Mouse (Mus musculus): Measurements from ENCODE around the gene Lats1. TPM values are rescaled to one million over a fixed set of nuclear protein-coding genes. Genes with fewer than 3 reads are reported as not detected.

Lats1 gene
- polyA plus RNA-seq (2014; fragmentation: Nextera tagmentation; extraction: Ambion mirVana) = 15.8 and 16.5 TPM in 2 replicates

DNA sequence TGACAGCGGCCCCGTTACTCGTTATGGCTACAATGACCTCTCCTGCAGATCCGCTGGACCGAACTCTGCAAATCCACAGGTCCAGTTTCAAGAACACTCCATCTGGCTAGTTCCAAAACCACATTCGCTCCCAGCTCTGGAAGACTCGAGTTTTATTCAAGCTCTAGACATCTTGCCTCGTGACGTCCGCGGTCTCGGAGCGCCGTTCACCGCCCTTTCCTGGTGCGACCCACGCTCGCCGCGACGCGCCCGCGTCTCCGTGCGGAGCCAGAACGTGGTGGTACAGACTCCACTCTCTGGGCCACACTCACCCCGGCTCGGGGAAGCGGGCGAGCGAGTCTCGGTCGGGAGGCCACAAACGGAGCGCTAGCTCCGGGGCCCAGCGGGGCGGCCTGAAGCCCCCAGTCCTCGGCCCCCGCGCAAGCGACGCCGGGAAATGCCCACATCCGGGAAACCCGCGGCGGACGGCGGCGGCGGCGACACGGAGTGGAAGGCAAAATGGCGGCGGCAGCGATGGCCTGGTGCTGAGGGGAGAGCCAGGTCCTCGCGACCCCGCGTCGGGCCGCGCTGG lies at the start of gene Lats1, which contains the start of gene Pcmt1:
Gene Lats1 (plus strand): TSS at position 484 of the 571 bp plus-strand sequence.
Gene Pcmt1 (minus strand): TSS at position 406 of the 571 bp plus-strand sequence.
- H3K27ac ChIP-seq (ENCODE audit: low read depth) = peak within 1 kb of the TSS; percentile 98
- under 1% methylated on average over 61 of the region's 65 CpGs for WGBS
- H3K4me3 ChIP-seq (ENCODE audit: low read depth, low read length) = peak within 1 kb of the TSS; percentile 85
- no peaks in the 10 kb centered on the region for H3K9me3 ChIP-seq (ENCODE audit: control insufficient read depth, low read length)
- peaks cover 25% of the 10 kb centered on the region for H3K4me1 ChIP-seq (replicated peaks; ENCODE audit: control insufficient read depth, insufficient read depth, low read length)
- peak; percentile 95 for DNase-seq (ENCODE audit: low spot score)
- H3K36me3 ChIP-seq (ENCODE audit: control insufficient read depth, insufficient read depth, low read length) = peaks cover 35% of the 10 kb centered on the region
- H3K9ac ChIP-seq (ENCODE audit: low read length) = peak within 1 kb of the TSS; percentile 99
- H3K27me3 ChIP-seq (replicated peaks; ENCODE audit: control insufficient read depth, insufficient read depth, low read length) = no peaks in the 10 kb centered on the region
- peak; percentile 85 for ATAC-seq (replicated peaks; ENCODE audit: low FRiP score, low TSS enrichment, low read depth)
- peak within 1 kb of the TSS; percentile 64 for H3K4me2 ChIP-seq (ENCODE audit: low read length)

DNA sequence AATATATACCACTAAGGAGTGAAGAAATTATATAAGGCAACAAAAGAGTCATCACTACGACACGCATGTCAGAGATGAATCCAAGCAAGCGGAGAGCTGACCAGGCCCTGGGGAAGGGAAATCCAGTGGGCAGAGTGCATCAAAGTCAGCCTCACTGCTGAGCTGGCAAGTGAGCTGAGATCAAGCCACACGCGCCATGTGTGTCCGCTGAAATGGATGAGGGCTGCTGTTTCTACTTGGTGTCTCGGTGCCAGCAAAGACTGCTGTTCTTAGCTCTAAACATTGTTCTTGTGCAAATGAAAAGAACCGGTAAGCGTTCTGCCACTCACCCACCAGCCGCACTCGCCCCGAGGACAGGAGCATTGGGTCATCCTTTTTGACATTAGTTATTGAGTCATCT lies 40.6 kb upstream of the Lats1 start:
- H3K36me3 ChIP-seq (ENCODE audit: control insufficient read depth, insufficient read depth, low read length) = peaks cover 66% of the 10 kb centered on the region
- H3K27me3 ChIP-seq (replicated peaks; ENCODE audit: control insufficient read depth, insufficient read depth, low read length) = no peaks in the 10 kb centered on the region
- DNase-seq (ENCODE audit: low spot score) (no peak), ATAC-seq (replicated peaks; ENCODE audit: low FRiP score, low TSS enrichment, low read depth) (no peak)
- H3K9me3 ChIP-seq (ENCODE audit: control insufficient read depth, low read length) = no peaks in the 10 kb centered on the region
- H3K27ac ChIP-seq (ENCODE audit: low read depth) = no peak overlapping the region
- no peak overlapping the region for H3K4me2 ChIP-seq (ENCODE audit: low read length)
- no peaks in the 10 kb centered on the region for H3K4me1 ChIP-seq (replicated peaks; ENCODE audit: control insufficient read depth, insufficient read depth, low read length)
- 97% methylated on average over 12 of the region's 12 CpGs for WGBS
- no peak overlapping the region for H3K9ac ChIP-seq (ENCODE audit: low read length)
- no peak overlapping the region for H3K4me3 ChIP-seq (ENCODE audit: low read depth, low read length)

DNA sequence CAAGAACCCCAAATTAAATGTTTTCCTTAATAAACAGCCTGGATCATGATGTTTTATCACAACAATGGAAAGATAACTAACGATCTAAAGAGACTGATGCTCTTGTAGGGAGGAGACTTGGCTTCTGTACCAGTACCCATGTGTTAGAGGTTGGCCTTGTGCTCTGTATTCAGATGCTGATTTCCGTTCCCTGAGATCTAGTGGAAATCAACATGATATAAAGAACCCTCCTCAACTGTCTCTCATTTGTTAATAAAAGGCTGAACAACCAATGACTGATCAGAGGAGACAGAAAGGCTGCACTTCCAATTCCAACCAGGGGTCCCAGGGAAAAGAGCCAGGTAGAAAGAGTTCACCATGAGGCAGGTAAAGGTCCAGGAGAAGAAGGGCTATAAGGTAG lies 35.1 kb upstream of the Lats1 start:
- H3K36me3 ChIP-seq (ENCODE audit: control insufficient read depth, insufficient read depth, low read length) = peaks cover 56% of the 10 kb centered on the region
- no peak for ATAC-seq (replicated peaks; ENCODE audit: low FRiP score, low TSS enrichment, low read depth)

DNA sequence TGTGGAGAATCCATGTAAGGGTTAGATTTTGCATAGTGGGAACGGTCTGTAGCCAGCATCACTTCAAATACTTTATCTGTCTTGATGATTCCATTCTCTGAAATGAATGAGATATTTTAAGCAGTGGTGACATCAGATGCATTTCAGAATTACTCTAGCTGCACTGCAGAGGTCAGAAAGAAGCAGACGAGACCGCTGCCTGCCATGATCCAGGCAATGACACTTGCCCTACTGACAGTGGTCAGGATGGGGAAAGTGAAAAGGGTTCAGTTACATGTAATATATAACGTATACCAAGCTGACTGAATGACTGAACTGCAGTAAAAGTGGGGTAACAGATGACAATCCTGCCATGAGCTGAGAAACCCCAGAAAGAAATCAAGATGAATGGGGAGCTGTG lies 32.0 kb upstream of the Lats1 start:
- WGBS = 88% methylated on average over 4 of the region's 4 CpGs
- Histone ChIP-seq H3K9me3 (ENCODE audit: control insufficient read depth, low read length) (no peaks in the 10 kb centered on the region), H3K9ac (ENCODE audit: low read length) (no peak overlapping the region), H3K36me3 (ENCODE audit: control insufficient read depth, insufficient read depth, low read length) (peaks cover 34% of the 10 kb centered on the region), H3K4me2 (ENCODE audit: low read length) (no peak overlapping the region), H3K4me1 (replicated peaks; ENCODE audit: control insufficient read depth, insufficient read depth, low read length) (no peaks in the 10 kb centered on the region), H3K4me3 (ENCODE audit: low read depth, low read length) (no peak overlapping the region), H3K27ac (ENCODE audit: low read depth) (no peak overlapping the region), H3K27me3 (replicated peaks; ENCODE audit: control insufficient read depth, insufficient read depth, low read length) (no peaks in the 10 kb centered on the region)
- no peak for ATAC-seq (replicated peaks; ENCODE audit: low FRiP score, low TSS enrichment, low read depth)
- DNase-seq (ENCODE audit: low spot score) = no peak

More for the DNA sequence above, 35.1 kb upstream of the Lats1 start:
- H3K4me3 ChIP-seq (ENCODE audit: low read depth, low read length) = no peak overlapping the region
- no peak overlapping the region for H3K4me2 ChIP-seq (ENCODE audit: low read length)
- WGBS = 90% methylated on average over 2 of the region's 2 CpGs
- H3K27ac ChIP-seq (ENCODE audit: low read depth) = no peak overlapping the region
- H3K9ac ChIP-seq (ENCODE audit: low read length) = no peak overlapping the region
- no peak for DNase-seq (ENCODE audit: low spot score)
- H3K9me3 ChIP-seq (ENCODE audit: control insufficient read depth, low read length) = no peaks in the 10 kb centered on the region
- H3K4me1 ChIP-seq (replicated peaks; ENCODE audit: control insufficient read depth, insufficient read depth, low read length) = no peaks in the 10 kb centered on the region
- no peaks in the 10 kb centered on the region for H3K27me3 ChIP-seq (replicated peaks; ENCODE audit: control insufficient read depth, insufficient read depth, low read length)

DNA sequence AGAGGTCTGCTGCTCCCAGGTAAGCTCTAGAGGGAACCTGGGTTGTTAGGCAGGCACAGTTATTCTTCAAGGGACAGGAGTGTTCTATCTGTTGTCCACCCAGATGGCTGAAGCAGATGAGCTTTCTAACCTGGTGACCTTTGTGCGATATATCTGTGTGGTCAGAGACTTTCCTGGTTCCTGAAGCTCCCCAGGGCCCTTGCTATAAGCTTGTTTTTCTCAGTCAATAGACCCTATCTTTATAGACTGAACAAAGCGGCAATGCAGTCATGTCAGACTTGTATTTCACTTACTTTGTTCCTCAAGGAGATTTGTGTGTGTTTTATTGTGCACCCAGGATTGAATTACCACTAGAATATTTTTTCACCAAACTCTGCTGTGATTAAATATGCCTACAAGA lies 30.0 kb upstream of the Lats1 start:
- no peak overlapping the region for H3K27ac ChIP-seq (ENCODE audit: low read depth)
- H3K4me1 ChIP-seq (replicated peaks; ENCODE audit: control insufficient read depth, insufficient read depth, low read length) = no peaks in the 10 kb centered on the region
- DNase-seq (ENCODE audit: low spot score) (no peak), ATAC-seq (replicated peaks; ENCODE audit: low FRiP score, low TSS enrichment, low read depth) (no peak)
- no peak overlapping the region for H3K4me2 ChIP-seq (ENCODE audit: low read length)
- no peaks in the 10 kb centered on the region for H3K9me3 ChIP-seq (ENCODE audit: control insufficient read depth, low read length)
- peaks cover 25% of the 10 kb centered on the region for H3K36me3 ChIP-seq (ENCODE audit: control insufficient read depth, insufficient read depth, low read length)
- H3K4me3 ChIP-seq (ENCODE audit: low read depth, low read length) = no peak overlapping the region
- no peak overlapping the region for H3K9ac ChIP-seq (ENCODE audit: low read length)
- 92% methylated on average over 2 of the region's 2 CpGs for WGBS
- H3K27me3 ChIP-seq (replicated peaks; ENCODE audit: control insufficient read depth, insufficient read depth, low read length) = no peaks in the 10 kb centered on the region

DNA sequence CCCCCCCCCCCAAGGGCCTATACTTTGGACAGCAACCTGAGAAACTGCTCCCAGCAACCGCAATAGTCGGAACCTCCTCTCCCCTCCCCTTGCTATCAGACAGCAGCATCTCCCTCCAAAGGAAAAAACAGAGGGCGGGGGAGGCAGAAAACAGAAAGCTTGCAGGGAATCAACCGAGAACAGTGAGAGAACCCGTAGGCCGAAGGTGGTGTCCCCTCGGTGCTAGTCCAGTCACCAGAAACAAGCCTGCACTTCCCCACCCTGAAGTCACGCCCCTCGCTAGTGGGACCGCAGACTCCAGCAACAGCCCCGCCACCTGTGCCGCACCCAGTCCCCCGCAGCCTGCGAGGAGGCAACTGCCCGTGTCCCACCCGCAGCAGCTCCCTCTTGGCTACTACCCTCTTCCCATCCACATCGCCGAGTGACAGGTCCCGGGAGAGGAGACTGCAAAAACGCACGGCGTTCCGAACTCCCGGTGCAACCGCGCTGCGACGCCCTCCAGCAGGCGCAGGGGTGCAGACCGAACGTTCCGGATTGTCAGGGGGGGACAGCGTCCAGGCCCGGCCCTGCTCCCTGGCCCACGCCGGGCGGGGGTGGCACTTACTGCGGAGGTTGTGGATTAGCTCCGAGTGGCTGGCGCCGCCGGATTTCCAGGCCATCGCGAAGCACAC lies 18.4 kb upstream of the Lats1 start:
- H3K27ac ChIP-seq (ENCODE audit: low read depth) = peak overlapping the region; percentile 81
- peak overlapping the region; percentile 92 for H3K4me3 ChIP-seq (ENCODE audit: low read depth, low read length)
- H3K9me3 ChIP-seq (ENCODE audit: control insufficient read depth, low read length) = no peaks in the 10 kb centered on the region
- H3K4me1 ChIP-seq (replicated peaks; ENCODE audit: control insufficient read depth, insufficient read depth, low read length) = peaks cover 12% of the 10 kb centered on the region
- no peaks in the 10 kb centered on the region for H3K36me3 ChIP-seq (ENCODE audit: control insufficient read depth, insufficient read depth, low read length)
- no peaks in the 10 kb centered on the region for H3K27me3 ChIP-seq (replicated peaks; ENCODE audit: control insufficient read depth, insufficient read depth, low read length)
- 0% methylated on average over 44 of the region's 44 CpGs for WGBS
- peak overlapping the region; percentile 86 for H3K4me2 ChIP-seq (ENCODE audit: low read length)
- peak overlapping the region; percentile 88 for H3K9ac ChIP-seq (ENCODE audit: low read length)
- ATAC-seq (replicated peaks; ENCODE audit: low FRiP score, low TSS enrichment, low read depth) = peak; percentile 86
- DNase-seq (ENCODE audit: low spot score) = peak; percentile 92

DNA sequence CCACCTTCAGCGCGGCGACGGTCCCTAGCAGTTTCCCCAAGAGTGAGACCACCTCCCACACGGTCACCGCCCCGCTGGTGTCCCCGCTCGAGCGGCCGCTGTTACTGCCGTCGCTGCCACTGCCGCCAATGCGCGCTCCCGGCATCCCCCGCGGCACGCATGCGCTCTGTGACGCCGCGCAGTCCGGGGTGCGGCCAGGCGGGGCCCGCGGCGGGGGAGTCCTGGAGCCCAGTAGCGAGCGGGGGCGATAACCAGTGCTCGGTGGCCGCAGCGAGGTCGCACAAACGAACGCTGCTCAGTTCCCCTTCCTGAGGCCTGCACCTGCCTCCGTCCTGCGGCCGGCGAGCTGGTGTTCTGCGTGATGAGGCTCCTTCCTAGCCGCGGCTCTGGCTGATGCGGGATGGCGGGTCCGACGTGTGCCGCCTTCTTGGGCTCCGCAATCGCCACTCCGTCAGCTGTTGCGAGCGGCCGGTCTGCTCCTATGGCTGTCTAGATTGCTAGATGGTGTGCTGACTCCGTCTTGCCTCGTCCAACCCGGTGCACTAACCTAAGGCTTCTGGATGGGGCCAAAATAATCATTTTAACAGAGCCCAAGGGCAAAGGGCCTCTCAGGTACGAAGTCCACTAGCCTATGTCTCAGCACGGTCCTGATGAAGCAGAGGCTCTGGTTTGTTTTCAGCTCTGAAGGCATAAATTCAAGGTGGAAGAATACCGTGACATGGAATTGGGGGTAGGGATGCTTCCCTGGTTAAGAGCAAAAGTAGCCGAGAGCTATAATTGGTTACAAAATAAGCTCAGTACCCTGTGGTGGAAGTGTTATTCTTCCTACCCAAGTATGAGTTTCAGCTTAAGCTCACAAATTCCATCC lies 17.6 kb upstream of the Lats1 start:
- ATAC-seq (replicated peaks; ENCODE audit: low FRiP score, low TSS enrichment, low read depth) (peak; percentile 92), DNase-seq (ENCODE audit: low spot score) (peak; percentile 94)
- no peaks in the 10 kb centered on the region for H3K9me3 ChIP-seq (ENCODE audit: control insufficient read depth, low read length)
- no peaks in the 10 kb centered on the region for H3K27me3 ChIP-seq (replicated peaks; ENCODE audit: control insufficient read depth, insufficient read depth, low read length)
- H3K4me1 ChIP-seq (replicated peaks; ENCODE audit: control insufficient read depth, insufficient read depth, low read length) = peaks cover 18% of the 10 kb centered on the region
- H3K36me3 ChIP-seq (ENCODE audit: control insufficient read depth, insufficient read depth, low read length) = no peaks in the 10 kb centered on the region
- WGBS = under 1% methylated on average over 58 of the region's 64 CpGs
- H3K27ac ChIP-seq (ENCODE audit: low read depth) = peak overlapping the region; percentile 81
- H3K9ac ChIP-seq (ENCODE audit: low read length) = peak overlapping the region; percentile 88
- H3K4me2 ChIP-seq (ENCODE audit: low read length) = peak overlapping the region; percentile 86
- peak overlapping the region; percentile 92 for H3K4me3 ChIP-seq (ENCODE audit: low read depth, low read length)

DNA sequence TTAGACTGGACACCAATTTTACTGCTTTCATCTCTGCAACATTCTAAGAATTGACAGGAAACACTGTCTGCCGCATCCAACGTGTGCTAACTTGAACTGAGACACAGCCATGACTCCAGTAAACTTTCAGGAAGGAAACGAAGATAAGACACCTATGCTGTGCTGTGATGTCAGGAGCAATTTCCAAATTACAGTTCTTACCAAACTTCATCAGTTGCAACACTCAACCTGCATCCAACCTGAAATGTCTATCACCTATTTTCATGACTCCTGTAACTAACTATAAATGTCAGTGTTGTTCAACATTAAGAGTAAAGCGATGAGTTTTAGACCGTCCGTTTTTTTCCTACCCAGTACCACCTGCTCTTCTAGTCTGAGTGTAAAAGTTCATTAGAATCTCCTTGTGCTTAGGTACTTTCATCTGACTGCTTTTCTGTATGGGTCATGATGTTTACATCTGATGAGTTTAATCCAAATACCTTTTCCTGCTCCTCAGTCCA lies 16.9 kb upstream of the Lats1 start:
- WGBS = 61% methylated on average over 6 of the region's 6 CpGs
- H3K4me2 ChIP-seq (ENCODE audit: low read length) = peak overlapping the region; percentile 86
- H3K9ac ChIP-seq (ENCODE audit: low read length) = peak overlapping the region; percentile 88
- DNase-seq (ENCODE audit: low spot score) = no peak
- H3K36me3 ChIP-seq (ENCODE audit: control insufficient read depth, insufficient read depth, low read length) = no peaks in the 10 kb centered on the region
- no peaks in the 10 kb centered on the region for H3K9me3 ChIP-seq (ENCODE audit: control insufficient read depth, low read length)
- H3K4me3 ChIP-seq (ENCODE audit: low read depth, low read length) = peak overlapping the region; percentile 92
- H3K27ac ChIP-seq (ENCODE audit: low read depth) = no peak overlapping the region
- H3K4me1 ChIP-seq (replicated peaks; ENCODE audit: control insufficient read depth, insufficient read depth, low read length) = peaks cover 19% of the 10 kb centered on the region
- ATAC-seq (replicated peaks; ENCODE audit: low FRiP score, low TSS enrichment, low read depth) = no peak
- H3K27me3 ChIP-seq (replicated peaks; ENCODE audit: control insufficient read depth, insufficient read depth, low read length) = no peaks in the 10 kb centered on the region
